Mouse (Mus musculus) spleen, postnatal 14 days (tissue): ENCODE results near the gene Enpp1.

ENCODE experiments used
- DNase-seq, 2 experiments: peaks; one replicate each; pipeline ENCODE4 v3.0.0; 2021 to 2022; ENCODE audit warnings: low spot score in 2 of 2

Enpp1 gene

GRCm38 (mm10) chr10:24711480-24712366, at the start of gene Enpp1:
TSS of gene Enpp1 (minus strand) at chr10:24712159.
- DNase-seq = peak; percentile 26 to 37

- DNase-seq = no peak
Observed at GRCm38 (mm10) chr10:24758326-24758915, 46.5 kb upstream of the Enpp1 start.

GRCm38 (mm10) chr10:24754874-24755540, 43.0 kb upstream of the Enpp1 start:
- DNase-seq = no peak

- DNase-seq = no peak
Observed at GRCm38 (mm10) chr10:24754251-24754835, 42.4 kb upstream of the Enpp1 start.

GRCm38 (mm10) chr10:24753536-24754250, 41.7 kb upstream of the Enpp1 start:
- no peak for DNase-seq

GRCm38 (mm10) chr10:24742950-24743487, 31.1 kb upstream of the Enpp1 start:
- no peak for DNase-seq

GRCm38 (mm10) chr10:24741229-24742198, 29.6 kb upstream of the Enpp1 start:
- no peak for DNase-seq

GRCm38 (mm10) chr10:24739171-24739570, 27.2 kb upstream of the Enpp1 start:
- DNase-seq = no peak

- no peak for DNase-seq
Observed at GRCm38 (mm10) chr10:24738456-24738855, 26.5 kb upstream of the Enpp1 start.

- no peak for DNase-seq
Observed at GRCm38 (mm10) chr10:24735027-24735777, 23.2 kb upstream of the Enpp1 start.

GRCm38 (mm10) chr10:24727478-24727877, 15.5 kb upstream of the Enpp1 start:
- no peak for DNase-seq

GRCm38 (mm10) chr10:24725197-24725596, 13.2 kb upstream of the Enpp1 start:
- DNase-seq = no peak

GRCm38 (mm10) chr10:24721841-24722240, 9.9 kb upstream of the Enpp1 start:
- DNase-seq = no peak

GRCm38 (mm10) chr10:24719383-24719782, 7.4 kb upstream of the Enpp1 start:
- no peak for DNase-seq

- DNase-seq = no peak
Observed at GRCm38 (mm10) chr10:24718720-24719119, 6.8 kb upstream of the Enpp1 start.

GRCm38 (mm10) chr10:24718058-24718457, 6.1 kb upstream of the Enpp1 start:
- DNase-seq = no peak

GRCm38 (mm10) chr10:24716232-24716631, 4.3 kb upstream of the Enpp1 start:
- DNase-seq = no peak

- no peak for DNase-seq
Observed at GRCm38 (mm10) chr10:24712901-24713300, 942 bp upstream of the Enpp1 start.

- no peak for DNase-seq
Observed at GRCm38 (mm10) chr10:24712367-24712761, 405 bp upstream of the Enpp1 start.
